Mouse (Mus musculus): ENCODE data around the gene Stx6. TPM values are rescaled to one million over a fixed set of nuclear protein-coding genes. Genes with fewer than 3 reads are reported as not detected.

The Stx6 gene
- polyA plus RNA-seq, 1 experiment from 2014 or later: 85.0 TPM

- peak; percentile 51 for DNase-seq (ENCODE audit: low spot score)
- Histone ChIP-seq H3K4me3 (no peak overlapping the region), H3K27ac (replicated peaks) (no peak overlapping the region), H3K36me3 (replicated peaks) (no peaks in the 10 kb centered on the region), H3K4me1 (peaks cover 15% of the 10 kb centered on the region), H3K9me3 (no peaks in the 10 kb centered on the region), H3K27me3 (replicated peaks; ENCODE audit: low read depth, poor library complexity, severe bottlenecking) (no peaks in the 10 kb centered on the region)
- WGBS: 31% methylated on average over 8 of the region's 8 CpGs
Measured at GRCm38 (mm10) chr1:155134866-155135265, 23.6 kb upstream of the Stx6 start.

- no peak overlapping the region for H3K27ac ChIP-seq (replicated peaks)
- no peak overlapping the region for H3K4me3 ChIP-seq
- WGBS: 89% methylated on average over 7 of the region's 7 CpGs
- H3K27me3 ChIP-seq (replicated peaks; ENCODE audit: low read depth, poor library complexity, severe bottlenecking): no peaks in the 10 kb centered on the region
- DNase-seq (ENCODE audit: low spot score): no peak
- no peaks in the 10 kb centered on the region for H3K9me3 ChIP-seq
- H3K4me1 ChIP-seq: peaks cover 15% of the 10 kb centered on the region
- no peaks in the 10 kb centered on the region for H3K36me3 ChIP-seq (replicated peaks)
Measured at GRCm38 (mm10) chr1:155138795-155139194, 19.7 kb upstream of the Stx6 start.

- no peak for DNase-seq (ENCODE audit: low spot score)
- peaks cover 4% of the 10 kb centered on the region for H3K4me1 ChIP-seq
- H3K9me3 ChIP-seq: no peaks in the 10 kb centered on the region
- H3K36me3 ChIP-seq (replicated peaks): no peaks in the 10 kb centered on the region
- WGBS: 80% methylated on average over 2 of the region's 2 CpGs
- H3K27me3 ChIP-seq (replicated peaks; ENCODE audit: low read depth, poor library complexity, severe bottlenecking): no peaks in the 10 kb centered on the region
- H3K4me3 ChIP-seq: no peak overlapping the region
- no peak overlapping the region for H3K27ac ChIP-seq (replicated peaks)
Measured at GRCm38 (mm10) chr1:155140076-155140475, 18.4 kb upstream of the Stx6 start.

DNA sequence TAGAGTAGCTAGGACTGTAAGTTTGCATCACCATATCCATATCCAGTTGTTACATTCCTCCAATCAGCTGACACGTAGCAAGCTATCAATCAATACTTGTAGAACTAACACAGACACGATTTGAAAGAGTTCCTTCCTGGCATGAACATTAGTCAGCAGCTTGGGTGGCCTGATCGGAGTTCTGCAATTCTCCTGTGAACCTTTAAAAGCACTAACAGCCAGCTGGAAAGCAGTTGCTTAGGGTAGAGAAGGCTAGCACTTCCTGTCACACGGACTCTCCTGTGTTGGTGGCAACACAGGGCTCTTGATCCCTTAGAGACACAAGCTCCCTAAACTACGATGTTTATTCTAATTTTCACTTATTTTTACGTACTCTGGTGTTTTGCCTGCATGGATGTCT lies 12.9 kb upstream of the Stx6 start:
- Histone ChIP-seq H3K36me3 (replicated peaks) (no peaks in the 10 kb centered on the region), H3K27me3 (replicated peaks; ENCODE audit: low read depth, poor library complexity, severe bottlenecking) (no peaks in the 10 kb centered on the region), H3K4me1 (peaks cover 13% of the 10 kb centered on the region), H3K4me3 (no peak overlapping the region), H3K27ac (replicated peaks) (no peak overlapping the region), H3K9me3 (no peaks in the 10 kb centered on the region)
- no peak for DNase-seq (ENCODE audit: low spot score)
- WGBS: 71% methylated on average over 6 of the region's 6 CpGs

DNA sequence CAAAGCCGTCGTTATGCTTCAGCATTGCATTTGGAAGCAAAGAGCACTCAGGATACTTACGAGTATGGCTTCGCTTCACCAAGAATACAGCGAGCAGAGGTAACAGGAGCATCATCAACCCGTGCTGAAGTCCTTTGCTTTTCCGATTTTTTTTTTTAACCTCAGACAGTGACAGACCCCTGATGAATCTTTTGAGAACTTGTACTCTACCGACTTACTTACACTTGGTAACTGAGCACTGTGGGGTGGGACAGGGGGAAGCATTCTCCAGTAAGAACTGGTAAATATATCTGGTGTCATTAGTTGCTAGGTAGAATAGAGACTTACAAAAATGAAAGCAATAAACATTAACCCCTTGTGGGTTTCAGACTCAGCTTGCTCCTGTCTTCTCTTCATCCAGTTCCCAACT lies 11.9 kb upstream of the Stx6 start, which contains the start of gene Mr1:
Gene Mr1, minus strand, starts transcription at position 243 of the 409 bp plus-strand sequence.
- Histone ChIP-seq H3K9me3 (no peaks in the 10 kb centered on the region), H3K27ac (replicated peaks) (no peak within 1 kb of the TSS), H3K27me3 (replicated peaks; ENCODE audit: low read depth, poor library complexity, severe bottlenecking) (no peaks in the 10 kb centered on the region), H3K36me3 (replicated peaks) (no peaks in the 10 kb centered on the region), H3K4me3 (peak within 1 kb of the TSS; percentile 31; the same call in 1 of the 2 replicates), H3K4me1 (peaks cover 13% of the 10 kb centered on the region)
- WGBS: 57% methylated on average over 8 of the region's 8 CpGs
- peak; percentile 22 for DNase-seq (ENCODE audit: low spot score)

GRCm38 (mm10) chr1:155147228-155147627 lies 11.3 kb upstream of the Stx6 start:
- DNase-seq (ENCODE audit: low spot score): no peak
- H3K27ac ChIP-seq (replicated peaks): no peak overlapping the region
- H3K4me1 ChIP-seq: peaks cover 13% of the 10 kb centered on the region
- H3K27me3 ChIP-seq (replicated peaks; ENCODE audit: low read depth, poor library complexity, severe bottlenecking): no peaks in the 10 kb centered on the region
- H3K9me3 ChIP-seq: no peaks in the 10 kb centered on the region
- no peaks in the 10 kb centered on the region for H3K36me3 ChIP-seq (replicated peaks)
- H3K4me3 ChIP-seq: no peak overlapping the region
- WGBS: 80% methylated on average over 2 of the region's 2 CpGs

DNA sequence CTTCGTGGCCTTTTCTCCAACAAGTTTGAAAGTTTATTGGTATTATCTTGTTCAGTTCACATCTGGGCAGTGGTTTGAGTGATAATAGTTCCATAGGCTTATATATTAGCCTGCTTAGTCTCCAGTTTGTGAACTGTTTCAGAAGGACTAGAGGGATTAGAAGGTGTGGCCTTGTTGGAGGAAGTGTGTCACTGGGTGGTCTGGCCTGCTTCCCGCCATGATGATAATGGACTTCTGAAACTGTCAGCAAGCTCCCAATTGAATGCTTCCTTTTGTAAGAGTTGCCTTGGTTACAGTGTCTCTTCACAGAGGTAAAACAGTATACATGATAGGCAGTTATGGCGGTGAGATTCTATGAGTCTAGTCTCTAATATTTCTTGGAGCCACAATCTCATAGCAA lies 9.1 kb upstream of the Stx6 start:
- no peaks in the 10 kb centered on the region for H3K9me3 ChIP-seq
- peaks cover 16% of the 10 kb centered on the region for H3K4me1 ChIP-seq
- H3K36me3 ChIP-seq (replicated peaks): no peaks in the 10 kb centered on the region
- H3K4me3 ChIP-seq: no peak overlapping the region
- 93% methylated on average over 3 of the region's 3 CpGs for WGBS
- H3K27me3 ChIP-seq (replicated peaks; ENCODE audit: low read depth, poor library complexity, severe bottlenecking): no peaks in the 10 kb centered on the region
- H3K27ac ChIP-seq (replicated peaks): no peak overlapping the region
- DNase-seq (ENCODE audit: low spot score): no peak

DNA sequence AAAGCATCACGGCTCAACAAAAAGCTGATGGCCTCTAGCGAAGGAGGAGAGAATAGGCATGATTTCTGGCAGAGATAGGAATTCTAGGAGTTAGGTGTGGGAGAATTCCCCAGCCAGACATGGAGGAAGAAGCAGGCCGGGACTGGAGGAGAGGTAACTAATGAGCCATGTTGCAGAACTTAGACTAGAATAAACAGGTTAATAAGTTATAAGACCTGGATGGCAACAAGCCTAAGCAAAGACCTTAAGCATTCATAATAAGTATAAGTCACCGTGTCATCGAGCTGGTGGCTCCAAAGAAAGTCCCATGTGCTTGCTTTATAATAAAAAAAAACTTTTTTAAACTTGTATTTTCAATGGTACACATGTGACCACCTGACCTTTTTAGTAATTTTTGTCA lies 7.7 kb upstream of the Stx6 start:
- no peak for DNase-seq (ENCODE audit: low spot score)

GRCm38 (mm10) chr1:155153906-155154305 lies 4.6 kb upstream of the Stx6 start:
- peaks cover 16% of the 10 kb centered on the region for H3K4me1 ChIP-seq
- WGBS: 83% methylated on average over 4 of the region's 4 CpGs

More for the DNA sequence above, 7.7 kb upstream of the Stx6 start:
- 89% methylated on average over 5 of the region's 5 CpGs for WGBS
- Histone ChIP-seq H3K27ac (replicated peaks) (no peak overlapping the region), H3K9me3 (no peaks in the 10 kb centered on the region), H3K4me3 (no peak overlapping the region), H3K27me3 (replicated peaks; ENCODE audit: low read depth, poor library complexity, severe bottlenecking) (no peaks in the 10 kb centered on the region), H3K36me3 (replicated peaks) (no peaks in the 10 kb centered on the region), H3K4me1 (peaks cover 13% of the 10 kb centered on the region)

DNA sequence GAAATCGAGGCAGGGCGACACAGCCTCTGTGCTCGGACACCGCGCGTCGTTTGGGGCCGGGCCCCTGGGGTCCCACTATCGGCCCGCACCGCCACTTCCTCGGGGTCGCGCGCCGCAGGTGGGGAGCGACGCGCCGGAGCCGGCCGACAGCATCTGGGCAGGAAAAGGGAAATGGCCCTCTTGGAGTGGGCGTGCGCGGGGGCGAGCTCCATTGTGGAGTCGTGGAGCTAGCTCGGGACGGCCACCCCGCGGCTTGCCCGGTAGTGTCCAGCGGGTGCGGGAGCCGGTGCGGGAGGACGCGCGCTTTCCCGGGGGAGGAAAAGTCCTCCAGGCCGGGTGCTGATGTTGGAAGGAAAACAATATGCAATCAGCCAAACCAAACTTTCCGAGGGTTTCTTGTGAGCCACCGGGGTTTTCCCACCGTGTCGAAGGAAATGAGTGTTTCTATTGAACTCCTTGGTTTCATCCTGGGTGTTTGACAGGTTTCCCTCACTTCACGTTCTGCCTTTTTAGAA lies 512 bp downstream of the Stx6 start:
- peak; percentile 75 for DNase-seq (ENCODE audit: low spot score)

More at GRCm38 (mm10) chr1:155153906-155154305, 4.6 kb upstream of the Stx6 start:
- Histone ChIP-seq H3K36me3 (replicated peaks) (no peaks in the 10 kb centered on the region), H3K27me3 (replicated peaks; ENCODE audit: low read depth, poor library complexity, severe bottlenecking) (no peaks in the 10 kb centered on the region), H3K9me3 (no peaks in the 10 kb centered on the region), H3K4me3 (no peak overlapping the region), H3K27ac (replicated peaks) (no peak overlapping the region)
- DNase-seq (ENCODE audit: low spot score): no peak

GRCm38 (mm10) chr1:155167453-155167852 lies 8.9 kb downstream of the Stx6 start:
- no peak for DNase-seq (ENCODE audit: low spot score)
- 0 out of 2 replicates have a peak, but pooled peaks cover 9% of the 10 kb centered on the region for H3K4me1 ChIP-seq
- H3K27ac ChIP-seq (replicated peaks): no peak overlapping the region
- H3K36me3 ChIP-seq (replicated peaks): peaks cover 9% of the 10 kb centered on the region
- no peak overlapping the region for H3K4me3 ChIP-seq
- no peaks in the 10 kb centered on the region for H3K27me3 ChIP-seq (replicated peaks; ENCODE audit: low read depth, poor library complexity, severe bottlenecking)
- no peaks in the 10 kb centered on the region for H3K9me3 ChIP-seq
- WGBS: 94% methylated on average over 3 of the region's 3 CpGs

More for the DNA sequence above, 512 bp downstream of the Stx6 start:
- Histone ChIP-seq H3K27ac (replicated peaks) (peak overlapping the region; percentile 95), H3K36me3 (replicated peaks) (no peaks in the 10 kb centered on the region), H3K4me3 (peak overlapping the region; percentile 97), H3K9me3 (no peaks in the 10 kb centered on the region), H3K27me3 (replicated peaks; ENCODE audit: low read depth, poor library complexity, severe bottlenecking) (no peaks in the 10 kb centered on the region), H3K4me1 (peaks cover 30% of the 10 kb centered on the region)
- WGBS: under 1% methylated on average over 46 of the region's 46 CpGs

- 0 out of 2 replicates have a peak, but pooled peaks cover 3% of the 10 kb centered on the region for H3K4me1 ChIP-seq
- H3K27ac ChIP-seq (replicated peaks): no peak overlapping the region
- no peaks in the 10 kb centered on the region for H3K27me3 ChIP-seq (replicated peaks; ENCODE audit: low read depth, poor library complexity, severe bottlenecking)
- no peak for DNase-seq (ENCODE audit: low spot score)
- H3K4me3 ChIP-seq: no peak overlapping the region
- no peaks in the 10 kb centered on the region for H3K9me3 ChIP-seq
- peaks cover 20% of the 10 kb centered on the region for H3K36me3 ChIP-seq (replicated peaks)
Measured at GRCm38 (mm10) chr1:155169935-155170334, 11.4 kb downstream of the Stx6 start.

GRCm38 (mm10) chr1:155172895-155173643 lies 14.6 kb downstream of the Stx6 start:
- no peak overlapping the region for H3K4me3 ChIP-seq
- H3K36me3 ChIP-seq (replicated peaks): peaks cover 46% of the 10 kb centered on the region
- no peak for DNase-seq (ENCODE audit: low spot score)
- 0 out of 2 replicates have a peak, but pooled peaks cover 3% of the 10 kb centered on the region for H3K4me1 ChIP-seq
- no peaks in the 10 kb centered on the region for H3K27me3 ChIP-seq (replicated peaks; ENCODE audit: low read depth, poor library complexity, severe bottlenecking)
- H3K27ac ChIP-seq (replicated peaks): no peak overlapping the region
- H3K9me3 ChIP-seq: no peaks in the 10 kb centered on the region
- 90% methylated on average over 3 of the region's 3 CpGs for WGBS
